Mouse (Mus musculus) hindbrain, embryonic 13.5 days (tissue): ENCODE data around the gene Rho. TPM values are rescaled to one million over a fixed set of nuclear protein-coding genes. Genes with fewer than 3 reads are reported as not detected.

Experiments
- ATAC-seq: fragments of 200-750 bp; cut with Nextera tagmentation; 2 replicates; pipeline ENCODE4 v1.8.0; 2017; ENCODE audit warnings: moderate TSS enrichment; ENCODE audit not compliant: low FRiP score
- H3K27ac ChIP-seq: fragments of 300-500 bp; sonication (generic); 2 replicates; pipeline ENCODE4 v1.5.1; 2015; ENCODE audit warnings: inconsistent platforms, mild to moderate bottlenecking, moderate library complexity
- H3K27me3 ChIP-seq: fragments of 300-500 bp; sonication (generic); 2 replicates; pipeline ENCODE4 v1.6.1; 2015; ENCODE audit warnings: mild to moderate bottlenecking, inconsistent platforms
- H3K36me3 ChIP-seq: fragments of 300-500 bp; sonication (generic); 2 replicates; pipeline ENCODE4 v1.6.1; 2015; ENCODE audit warnings: mild to moderate bottlenecking, inconsistent platforms
- H3K4me1 ChIP-seq: fragments of 300-500 bp; sonication (generic); replicated peaks from 2 replicates; pipeline ENCODE4 v1.6.1; 2015; ENCODE audit warnings: inconsistent platforms
- H3K4me2 ChIP-seq: fragments of 300-500 bp; sonication (generic); 2 replicates; pipeline ENCODE4 v1.6.1; 2015; ENCODE audit warnings: inconsistent platforms, mild to moderate bottlenecking, moderate library complexity
- H3K4me3 ChIP-seq: fragments of 300-500 bp; sonication (generic); 2 replicates; pipeline ENCODE4 v1.5.1; 2015; ENCODE audit warnings: mild to moderate bottlenecking, inconsistent platforms
- H3K9ac ChIP-seq: fragments of 300-500 bp; sonication (generic); 2 replicates; pipeline ENCODE4 v1.6.1; 2015; ENCODE audit warnings: mild to moderate bottlenecking, inconsistent platforms
- H3K9me3 ChIP-seq: fragments of 300-500 bp; sonication (generic); 2 replicates; pipeline ENCODE4 v1.6.1; 2016; ENCODE audit warnings: inconsistent platforms
- WGBS: fragments of 180-500 bp; shearing (Covaris S2); methylation state at CpG from one replicate; pipeline ENCODE4 v1.1.7; 2015; 5-methylcytosine and 5-hydroxymethylcytosine counted together
- polyA plus RNA-seq: library from polyadenylated mRNA; unstranded; fragments of >200 nt; fragmentation: Nextera tagmentation; extraction: Ambion mirVana; gene quantifications from 2 replicates; pipeline ENCODE4 v1.2.1, GENCODE M21; 2015

Gene Rho
- 0.21 and 0.58 TPM in 2 replicates for polyA plus RNA-seq

- H3K27ac ChIP-seq = no peak within 1 kb of the TSS
- H3K36me3 ChIP-seq = no peaks in the 10 kb centered on the region
- no peak within 1 kb of the TSS for H3K4me2 ChIP-seq
- peaks cover 18% of the 10 kb centered on the region for H3K4me1 ChIP-seq
- H3K9me3 ChIP-seq = no peaks in the 10 kb centered on the region
- no peak for ATAC-seq
- 92% methylated on average over 14 of the region's 14 CpGs for WGBS
- H3K9ac ChIP-seq = no peak within 1 kb of the TSS
- H3K27me3 ChIP-seq = no peaks in the 10 kb centered on the region
- no peak within 1 kb of the TSS for H3K4me3 ChIP-seq
Measured at GRCm38 (mm10) chr6:115931639-115932038, at the start of gene Rho. Rho (plus strand) TSS chr6:115931748.

- ATAC-seq = no peak
- Histone ChIP-seq H3K4me3 (no peak overlapping the region), H3K9ac (no peak overlapping the region), H3K27ac (no peak overlapping the region), H3K4me2 (no peak overlapping the region), H3K27me3 (no peaks in the 10 kb centered on the region), H3K4me1 (no peaks in the 10 kb centered on the region), H3K36me3 (peaks cover 87% of the 10 kb centered on the region), H3K9me3 (no peaks in the 10 kb centered on the region)
Measured at GRCm38 (mm10) chr6:115884018-115884417, 47.5 kb upstream of the Rho start.

- ATAC-seq = no peak
- Histone ChIP-seq H3K9me3 (no peaks in the 10 kb centered on the region), H3K4me2 (no peak overlapping the region), H3K36me3 (peaks cover 73% of the 10 kb centered on the region), H3K9ac (no peak overlapping the region), H3K27me3 (no peaks in the 10 kb centered on the region), H3K27ac (no peak overlapping the region), H3K4me3 (no peak overlapping the region), H3K4me1 (peaks cover 16% of the 10 kb centered on the region)
- WGBS = 79% methylated on average over 4 of the region's 4 CpGs
Measured at GRCm38 (mm10) chr6:115886894-115887293, 44.7 kb upstream of the Rho start.

GRCm38 (mm10) chr6:115888296-115888695 lies 43.3 kb upstream of the Rho start:
- Histone ChIP-seq H3K27me3 (no peaks in the 10 kb centered on the region), H3K9me3 (no peaks in the 10 kb centered on the region), H3K4me3 (no peak overlapping the region), H3K4me1 (peaks cover 21% of the 10 kb centered on the region), H3K36me3 (peaks cover 64% of the 10 kb centered on the region), H3K27ac (no peak overlapping the region), H3K9ac (no peak overlapping the region), H3K4me2 (no peak overlapping the region)
- 93% methylated on average over 3 of the region's 3 CpGs for WGBS
- no peak for ATAC-seq

- H3K9me3 ChIP-seq = no peaks in the 10 kb centered on the region
- H3K27me3 ChIP-seq = no peaks in the 10 kb centered on the region
- no peak overlapping the region for H3K9ac ChIP-seq
- WGBS = 87% methylated on average over 8 of the region's 8 CpGs
- H3K4me3 ChIP-seq = no peak overlapping the region
- peaks cover 21% of the 10 kb centered on the region for H3K4me1 ChIP-seq
- no peak for ATAC-seq
- no peak overlapping the region for H3K27ac ChIP-seq
- H3K36me3 ChIP-seq = peaks cover 54% of the 10 kb centered on the region
- H3K4me2 ChIP-seq = no peak overlapping the region
Measured at GRCm38 (mm10) chr6:115890601-115891000, 40.9 kb upstream of the Rho start.

GRCm38 (mm10) chr6:115891061-115891460 lies 40.5 kb upstream of the Rho start:
- 40% methylated on average over 6 of the region's 6 CpGs for whole genome bisulfite sequencing
- no peak overlapping the region for H3K4me2 ChIP-seq
- H3K9ac ChIP-seq = no peak overlapping the region
- H3K36me3 ChIP-seq = peaks cover 54% of the 10 kb centered on the region
- H3K4me1 ChIP-seq = peaks cover 21% of the 10 kb centered on the region
- no peak overlapping the region for H3K27ac ChIP-seq
- ATAC-seq = peak; percentile 36; the same call in 1 of the 2 replicates
- no peaks in the 10 kb centered on the region for H3K9me3 ChIP-seq
- no peak overlapping the region for H3K4me3 ChIP-seq
- no peaks in the 10 kb centered on the region for H3K27me3 ChIP-seq

- Histone ChIP-seq H3K27me3 (no peaks in the 10 kb centered on the region), H3K9ac (no peak overlapping the region), H3K4me3 (no peak overlapping the region), H3K36me3 (peaks cover 55% of the 10 kb centered on the region), H3K4me1 (peaks cover 21% of the 10 kb centered on the region), H3K9me3 (no peaks in the 10 kb centered on the region), H3K4me2 (no peak overlapping the region), H3K27ac (peak overlapping the region; percentile 15)
- peak; percentile 17; the same call in 1 of the 2 replicates for ATAC-seq
- 26% methylated on average over 8 of the region's 8 CpGs for WGBS
Measured at GRCm38 (mm10) chr6:115891497-115892061, 40.0 kb upstream of the Rho start.

GRCm38 (mm10) chr6:115892363-115892762 lies 39.2 kb upstream of the Rho start:
- H3K36me3 ChIP-seq = peaks cover 47% of the 10 kb centered on the region
- H3K9ac ChIP-seq = no peak overlapping the region
- ATAC-seq = no peak
- H3K4me1 ChIP-seq = peaks cover 21% of the 10 kb centered on the region
- WGBS = 69% methylated on average over 3 of the region's 3 CpGs
- H3K27me3 ChIP-seq = no peaks in the 10 kb centered on the region
- no peaks in the 10 kb centered on the region for H3K9me3 ChIP-seq
- H3K27ac ChIP-seq = no peak overlapping the region
- H3K4me3 ChIP-seq = no peak overlapping the region
- H3K4me2 ChIP-seq = no peak overlapping the region

- Histone ChIP-seq H3K36me3 (peaks cover 29% of the 10 kb centered on the region), H3K4me3 (no peak overlapping the region), H3K9me3 (no peaks in the 10 kb centered on the region), H3K27me3 (no peaks in the 10 kb centered on the region), H3K27ac (no peak overlapping the region), H3K4me2 (no peak overlapping the region), H3K9ac (no peak overlapping the region), H3K4me1 (peaks cover 14% of the 10 kb centered on the region)
- no peak for ATAC-seq
- 34% methylated on average over 1 of the region's 1 CpGs for WGBS
Measured at GRCm38 (mm10) chr6:115896346-115896745, 35.2 kb upstream of the Rho start.

GRCm38 (mm10) chr6:115897117-115897516 lies 34.4 kb upstream of the Rho start:
- no peak for ATAC-seq
- 79% methylated on average over 4 of the region's 4 CpGs for WGBS
- H3K36me3 ChIP-seq = peaks cover 29% of the 10 kb centered on the region

GRCm38 (mm10) chr6:115897926-115898520 lies 33.5 kb upstream of the Rho start:
- peak overlapping the region; percentile 35; the same call in 1 of the 2 replicates for H3K9ac ChIP-seq
- no peak overlapping the region for H3K27ac ChIP-seq
- no peak overlapping the region for H3K4me2 ChIP-seq
- no peaks in the 10 kb centered on the region for H3K27me3 ChIP-seq
- H3K4me3 ChIP-seq = no peak overlapping the region
- ATAC-seq = no peak
- peaks cover 28% of the 10 kb centered on the region for H3K36me3 ChIP-seq
- WGBS = 86% methylated on average over 7 of the region's 7 CpGs
- peaks cover 8% of the 10 kb centered on the region for H3K4me1 ChIP-seq
- no peaks in the 10 kb centered on the region for H3K9me3 ChIP-seq

More at GRCm38 (mm10) chr6:115897117-115897516, 34.4 kb upstream of the Rho start:
- Histone ChIP-seq H3K9ac (0 out of 2 replicates have a peak overlapping the region, but pooled peaks have one; percentile 6), H3K9me3 (no peaks in the 10 kb centered on the region), H3K4me2 (no peak overlapping the region), H3K27me3 (no peaks in the 10 kb centered on the region), H3K4me1 (peaks cover 11% of the 10 kb centered on the region), H3K4me3 (no peak overlapping the region), H3K27ac (no peak overlapping the region)

GRCm38 (mm10) chr6:115901062-115901461 lies 30.5 kb upstream of the Rho start:
- Histone ChIP-seq H3K9ac (no peak overlapping the region), H3K4me1 (peaks cover 8% of the 10 kb centered on the region), H3K9me3 (no peaks in the 10 kb centered on the region), H3K4me3 (no peak overlapping the region), H3K27ac (no peak overlapping the region), H3K27me3 (no peaks in the 10 kb centered on the region), H3K4me2 (no peak overlapping the region), H3K36me3 (peaks cover 37% of the 10 kb centered on the region)
- WGBS = 22% methylated on average over 3 of the region's 3 CpGs
- no peak for ATAC-seq

- WGBS = 73% methylated on average over 8 of the region's 8 CpGs
- peaks cover 8% of the 10 kb centered on the region for H3K4me1 ChIP-seq
- H3K36me3 ChIP-seq = peaks cover 38% of the 10 kb centered on the region
- ATAC-seq = no peak
- no peak overlapping the region for H3K27ac ChIP-seq
- 0 out of 2 replicates have a peak overlapping the region, but pooled peaks have one; percentile 6 for H3K9ac ChIP-seq
- H3K9me3 ChIP-seq = no peaks in the 10 kb centered on the region
- H3K27me3 ChIP-seq = no peaks in the 10 kb centered on the region
- H3K4me3 ChIP-seq = no peak overlapping the region
- no peak overlapping the region for H3K4me2 ChIP-seq
Measured at GRCm38 (mm10) chr6:115901489-115901931, 30.0 kb upstream of the Rho start.
